Mouse (Mus musculus) hindbrain, embryonic 10.5 days (tissue): Measurements from ENCODE around the gene Uhrf1bp1l. TPM values are rescaled to one million over a fixed set of nuclear protein-coding genes. Genes with fewer than 3 reads are reported as not detected.

Experiments used
- DNase-seq: peaks from one replicate; pipeline ENCODE4 v3.0.0-alpha.2; 2017; ENCODE audit warnings: low spot score
- H3K27ac ChIP-seq: fragments of 300-500 bp; sonication (generic); 2 replicates; pipeline ENCODE4 v1.5.1; 2016; ENCODE audit warnings: mild to moderate bottlenecking, moderate library complexity
- H3K27me3 ChIP-seq: fragments of 300-500 bp; sonication (generic); 2 replicates; pipeline ENCODE4 v1.6.1; 2016; ENCODE audit warnings: mild to moderate bottlenecking; ENCODE audit not compliant: poor library complexity, insufficient read depth, severe bottlenecking
- H3K36me3 ChIP-seq: fragments of 300-500 bp; sonication (generic); 2 replicates; pipeline ENCODE4 v1.6.1; 2016; ENCODE audit warnings: mild to moderate bottlenecking, moderate library complexity
- H3K4me1 ChIP-seq: fragments of 300-500 bp; sonication (generic); replicated peaks from 2 replicates; pipeline ENCODE4 v1.6.1; 2016; ENCODE audit warnings: mild to moderate bottlenecking
- H3K4me3 ChIP-seq: fragments of 300-500 bp; sonication (generic); 2 replicates; pipeline ENCODE4 v1.5.1; 2016; ENCODE audit warnings: mild to moderate bottlenecking, moderate library complexity
- H3K9me3 ChIP-seq: fragments of 300-500 bp; sonication (generic); 2 replicates; pipeline ENCODE4 v1.6.1; 2016; ENCODE audit warnings: mild to moderate bottlenecking, moderate library complexity
- WGBS: fragments of 180-500 bp; shearing (Covaris S2); methylation state at CpG from one replicate; pipeline ENCODE4 v1.1.7; 2016; 5-methylcytosine and 5-hydroxymethylcytosine counted together
- polyA plus RNA-seq: library from polyadenylated mRNA; unstranded; fragments of >200 nt; fragmentation: Nextera tagmentation; extraction: Ambion mirVana; gene quantifications from 2 replicates; pipeline ENCODE4 v1.2.1, GENCODE M21; 2016

The Uhrf1bp1l gene
- polyA plus RNA-seq, 1 experiment from 2014 or later: 28.4 TPM

- H3K36me3 ChIP-seq: no peaks in the 10 kb centered on the region
- H3K4me1 ChIP-seq: peaks cover 13% of the 10 kb centered on the region
- no peak overlapping the region for H3K4me3 ChIP-seq
- H3K27me3 ChIP-seq: no peaks in the 10 kb centered on the region
- no peaks in the 10 kb centered on the region for H3K9me3 ChIP-seq
- no peak overlapping the region for H3K27ac ChIP-seq
- no peak for DNase-seq
- WGBS: 92% methylated on average over 2 of the region's 2 CpGs
Observed at GRCm38 (mm10) chr10:89748619-89749018, 3.8 kb downstream of the Uhrf1bp1l start.

GRCm38 (mm10) chr10:89751069-89751468 is 6.3 kb downstream of the Uhrf1bp1l start:
- Histone ChIP-seq H3K4me3 (no peak overlapping the region), H3K27ac (no peak overlapping the region), H3K9me3 (no peaks in the 10 kb centered on the region), H3K36me3 (no peaks in the 10 kb centered on the region), H3K4me1 (peaks cover 5% of the 10 kb centered on the region), H3K27me3 (no peaks in the 10 kb centered on the region)
- WGBS: 91% methylated on average over 5 of the region's 5 CpGs
- DNase-seq: no peak

- Histone ChIP-seq H3K27me3 (no peaks in the 10 kb centered on the region), H3K36me3 (0 out of 2 replicates have a peak, but pooled peaks cover 12% of the 10 kb centered on the region), H3K27ac (no peak overlapping the region), H3K9me3 (no peaks in the 10 kb centered on the region), H3K4me1 (no peaks in the 10 kb centered on the region), H3K4me3 (no peak overlapping the region)
- no peak for DNase-seq
- WGBS: 90% methylated on average over 4 of the region's 4 CpGs
Observed at GRCm38 (mm10) chr10:89755231-89755630, 10.4 kb downstream of the Uhrf1bp1l start.

GRCm38 (mm10) chr10:89760772-89761171 is 16.0 kb downstream of the Uhrf1bp1l start:
- 90% methylated on average over 5 of the region's 5 CpGs for WGBS
- no peak overlapping the region for H3K4me3 ChIP-seq
- DNase-seq: no peak
- H3K27me3 ChIP-seq: no peaks in the 10 kb centered on the region
- H3K4me1 ChIP-seq: no peaks in the 10 kb centered on the region
- H3K9me3 ChIP-seq: no peaks in the 10 kb centered on the region
- no peak overlapping the region for H3K27ac ChIP-seq
- H3K36me3 ChIP-seq: 0 out of 2 replicates have a peak, but pooled peaks cover 12% of the 10 kb centered on the region

- H3K27me3 ChIP-seq: no peaks in the 10 kb centered on the region
- no peaks in the 10 kb centered on the region for H3K9me3 ChIP-seq
- no peak overlapping the region for H3K27ac ChIP-seq
- DNase-seq: no peak
- no peaks in the 10 kb centered on the region for H3K36me3 ChIP-seq
- H3K4me1 ChIP-seq: no peaks in the 10 kb centered on the region
- H3K4me3 ChIP-seq: no peak overlapping the region
- WGBS: 93% methylated on average over 9 of the region's 9 CpGs
Observed at GRCm38 (mm10) chr10:89764457-89765121, 19.8 kb downstream of the Uhrf1bp1l start.

- H3K9me3 ChIP-seq: no peaks in the 10 kb centered on the region
- H3K27ac ChIP-seq: no peak overlapping the region
- DNase-seq: no peak
- 93% methylated on average over 11 of the region's 11 CpGs for WGBS
- no peaks in the 10 kb centered on the region for H3K27me3 ChIP-seq
- H3K36me3 ChIP-seq: no peaks in the 10 kb centered on the region
- H3K4me3 ChIP-seq: no peak overlapping the region
- no peaks in the 10 kb centered on the region for H3K4me1 ChIP-seq
Observed at GRCm38 (mm10) chr10:89765790-89766714, 21.3 kb downstream of the Uhrf1bp1l start.

GRCm38 (mm10) chr10:89768352-89769020 is 23.7 kb downstream of the Uhrf1bp1l start:
- Histone ChIP-seq H3K4me3 (no peak overlapping the region), H3K36me3 (no peaks in the 10 kb centered on the region), H3K27me3 (no peaks in the 10 kb centered on the region), H3K4me1 (peaks cover 5% of the 10 kb centered on the region), H3K27ac (no peak overlapping the region), H3K9me3 (no peaks in the 10 kb centered on the region)
- no peak for DNase-seq
- 88% methylated on average over 7 of the region's 7 CpGs for WGBS

GRCm38 (mm10) chr10:89769096-89769495 is 24.3 kb downstream of the Uhrf1bp1l start:
- Histone ChIP-seq H3K9me3 (no peaks in the 10 kb centered on the region), H3K4me3 (no peak overlapping the region), H3K27me3 (no peaks in the 10 kb centered on the region), H3K27ac (no peak overlapping the region), H3K36me3 (no peaks in the 10 kb centered on the region), H3K4me1 (peaks cover 5% of the 10 kb centered on the region)
- 89% methylated on average over 4 of the region's 4 CpGs for WGBS
- no peak for DNase-seq

GRCm38 (mm10) chr10:89771894-89772293 is 27.1 kb downstream of the Uhrf1bp1l start:
- H3K9me3 ChIP-seq: no peaks in the 10 kb centered on the region
- 47% methylated on average over 2 of the region's 2 CpGs for WGBS

GRCm38 (mm10) chr10:89776029-89776428 is 31.2 kb downstream of the Uhrf1bp1l start:
- Histone ChIP-seq H3K4me3 (no peak overlapping the region), H3K36me3 (peaks cover 29% of the 10 kb centered on the region), H3K4me1 (peaks cover 5% of the 10 kb centered on the region), H3K27ac (no peak overlapping the region), H3K27me3 (no peaks in the 10 kb centered on the region), H3K9me3 (no peaks in the 10 kb centered on the region)
- no peak for DNase-seq
- 95% methylated on average over 6 of the region's 6 CpGs for WGBS

More at GRCm38 (mm10) chr10:89771894-89772293, 27.1 kb downstream of the Uhrf1bp1l start:
- Histone ChIP-seq H3K4me3 (no peak overlapping the region), H3K27me3 (no peaks in the 10 kb centered on the region), H3K36me3 (peaks cover 10% of the 10 kb centered on the region), H3K4me1 (peaks cover 5% of the 10 kb centered on the region), H3K27ac (no peak overlapping the region)
- no peak for DNase-seq

- H3K4me1 ChIP-seq: no peaks in the 10 kb centered on the region
- DNase-seq: no peak
- H3K27me3 ChIP-seq: no peaks in the 10 kb centered on the region
- no peaks in the 10 kb centered on the region for H3K9me3 ChIP-seq
- WGBS: 92% methylated on average over 4 of the region's 4 CpGs
- H3K4me3 ChIP-seq: no peak overlapping the region
- H3K27ac ChIP-seq: no peak overlapping the region
- peaks cover 21% of the 10 kb centered on the region for H3K36me3 ChIP-seq
Observed at GRCm38 (mm10) chr10:89791870-89792269, 47.1 kb downstream of the Uhrf1bp1l start.

- Histone ChIP-seq H3K36me3 (peaks cover 26% of the 10 kb centered on the region), H3K4me1 (no peaks in the 10 kb centered on the region), H3K9me3 (no peaks in the 10 kb centered on the region), H3K27me3 (no peaks in the 10 kb centered on the region), H3K4me3 (no peak overlapping the region), H3K27ac (no peak overlapping the region)
- DNase-seq: no peak
- 92% methylated on average over 6 of the region's 6 CpGs for WGBS
Observed at GRCm38 (mm10) chr10:89794121-89794520, 49.3 kb downstream of the Uhrf1bp1l start.
